Mouse (Mus musculus) bone marrow macrophage, adult 2 months (primary cell): ENCODE measurements around the gene Sumf1.

Experiments used
- CTCF ChIP-seq: IDR thresholded peaks from 2 replicates; pipeline ENCODE4 v1.5.1; 2012; ENCODE audit warnings: low read depth, mild to moderate bottlenecking, low read length, moderate library complexity
- POLR2A ChIP-seq: IDR thresholded peaks from 2 replicates; pipeline ENCODE4 v1.6.1; 2012; ENCODE audit warnings: mild to moderate bottlenecking, low read depth, low read length, borderline replicate concordance

GRCm38 (mm10) chr6:108101936-108102830 lies 83.2 kb downstream of the Sumf1 start:
- TF ChIP-seq CTCF, result no peak
- no peak for TF ChIP-seq POLR2A
